Mouse (Mus musculus) spleen, adult 2 months (tissue): ENCODE data around the gene Ets1.

Source experiments
- CTCF ChIP-seq: fragments of 200-500 bp; IDR thresholded peaks from 2 replicates; pipeline ENCODE4 v1.5.1; 2011; ENCODE audit warnings: mild to moderate bottlenecking, inconsistent platforms; ENCODE audit not compliant: insufficient read depth, insufficient read length, insufficient replicate concordance; ENCODE audit errors: extremely low read depth
- POLR2A ChIP-seq: fragments of 200-500 bp; IDR thresholded peaks from 2 replicates; pipeline ENCODE4 v1.6.1; 2011; ENCODE audit warnings: low read depth, low read length, inconsistent platforms

GRCm38 (mm10) chr9:32798171-32798570 is 162.2 kb downstream of the Ets1 start:
- no peak for TF ChIP-seq CTCF
- TF ChIP-seq POLR2A: no peak
